Mouse (Mus musculus) embryonic fibroblast, embryonic 13.5 days (primary cell): ENCODE measurements around the gene Grcc10.

ENCODE experiments used
- CTCF ChIP-seq: IDR thresholded peaks from 2 replicates; pipeline ENCODE4 v1.5.1; 2011; ENCODE audit warnings: mild to moderate bottlenecking, control low read depth, low read length, moderate library complexity, borderline replicate concordance; ENCODE audit not compliant: insufficient read depth
- POLR2A ChIP-seq: IDR thresholded peaks from 2 replicates; pipeline ENCODE4 v1.6.1; 2011; ENCODE audit warnings: low read depth, mild to moderate bottlenecking, control low read depth, low read length, moderate library complexity

DNA sequence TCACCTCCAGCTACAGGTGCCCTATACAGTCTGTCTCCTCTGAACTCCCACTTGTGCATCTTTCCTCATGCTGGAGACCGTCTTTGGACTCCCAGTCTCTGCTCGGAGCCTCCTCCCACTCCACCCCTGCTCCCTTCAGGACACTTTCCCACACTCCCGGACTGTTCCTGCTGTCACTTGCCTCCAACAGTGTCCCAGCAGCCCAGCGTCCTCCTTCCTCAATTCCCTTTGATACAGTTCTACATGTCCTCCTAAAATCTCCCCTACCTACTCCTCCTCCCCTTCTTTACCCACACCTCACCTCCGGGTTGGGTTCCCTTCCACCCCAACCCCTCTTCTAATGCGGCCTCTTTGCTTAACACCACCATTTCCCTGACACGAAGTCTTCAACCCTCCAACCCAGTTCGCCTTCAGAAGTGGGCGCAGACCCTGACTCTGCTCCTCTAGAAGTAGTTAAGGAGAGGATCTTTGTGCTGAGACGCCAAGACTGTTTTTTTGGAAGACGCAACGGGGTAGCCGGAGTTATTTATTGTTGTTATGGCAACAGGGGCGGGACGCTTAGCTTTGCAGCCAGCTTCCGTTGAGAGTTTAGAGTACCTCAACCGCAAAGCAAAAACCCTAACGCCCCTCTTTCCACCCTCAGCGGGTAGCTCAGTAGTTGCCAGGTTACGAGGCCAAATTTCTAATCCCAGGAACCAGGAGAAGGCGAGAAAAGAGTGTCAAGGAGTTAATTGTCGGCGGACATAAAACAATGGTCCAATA, 38.2 kb upstream of the Grcc10 start, which contains the start of gene Lrrc23:
- no peak for TF ChIP-seq CTCF
- TF ChIP-seq POLR2A, result no peak
